Mouse (Mus musculus) kidney, postnatal 0 days (tissue): Measurements from ENCODE around the gene Sult1d1. TPM values are rescaled to one million over a fixed set of nuclear protein-coding genes. Genes with fewer than 3 reads are reported as not detected.

Experiments used
- ATAC-seq: fragments of 200-750 bp; cut with Nextera tagmentation; replicated peaks from 2 replicates; pipeline ENCODE4 v1.8.0; 2017; ENCODE audit warnings: low read depth, moderate number of reproducible peaks, moderate TSS enrichment, moderate library complexity; ENCODE audit not compliant: low FRiP score
- DNase-seq: peaks from one replicate; pipeline ENCODE4 v3.0.0-alpha.2; 2016; ENCODE audit warnings: low spot score
- H3K27ac ChIP-seq: fragments of 300-500 bp; sonication (generic); 2 replicates; pipeline ENCODE4 v1.5.1; 2014; ENCODE audit warnings: mild to moderate bottlenecking
- H3K27me3 ChIP-seq: fragments of 300-500 bp; sonication (generic); 2 replicates; pipeline ENCODE4 v1.6.1; 2014; ENCODE audit warnings: low read length, mixed read lengths; ENCODE audit not compliant: insufficient read depth
- H3K36me3 ChIP-seq: fragments of 300-500 bp; sonication (generic); 2 replicates; pipeline ENCODE4 v1.6.1; 2014; ENCODE audit warnings: low read length, mixed read lengths; ENCODE audit not compliant: insufficient read depth
- H3K4me1 ChIP-seq: fragments of 300-500 bp; sonication (generic); replicated peaks from 2 replicates; pipeline ENCODE4 v1.6.1; 2014; ENCODE audit warnings: antibody characterized with exemption, low read length, mixed read lengths; ENCODE audit not compliant: insufficient read depth
- H3K4me2 ChIP-seq: fragments of 300-500 bp; sonication (generic); 2 replicates; pipeline ENCODE4 v1.6.1; 2014; ENCODE audit warnings: mild to moderate bottlenecking, low read length, moderate library complexity, mixed read lengths
- H3K4me3 ChIP-seq: fragments of 300-500 bp; sonication (generic); replicated peaks from 2 replicates; pipeline ENCODE4 v1.5.1; 2014; ENCODE audit warnings: low read depth, low read length
- H3K9ac ChIP-seq: fragments of 300-500 bp; sonication (generic); 2 replicates; pipeline ENCODE4 v1.6.1; 2014; ENCODE audit warnings: low read depth, low read length
- H3K9me3 ChIP-seq: fragments of 300-500 bp; sonication (generic); replicated peaks from 2 replicates; pipeline ENCODE4 v1.6.1; 2016; ENCODE audit warnings: low read length, inconsistent platforms, mixed read lengths
- CTCF ChIP-seq: IDR thresholded peaks from 2 replicates; pipeline ENCODE4 v1.5.1; 2016; ENCODE audit warnings: antibody characterized with exemption, low read depth, mild to moderate bottlenecking, moderate library complexity
- WGBS: fragments of 180-500 bp; shearing (Covaris S2); extraction: QIAGEN DNeasy Blood & Tissue Kit; methylation state at CpG from one replicate; pipeline ENCODE4 v1.1.7; 2014; 5-methylcytosine and 5-hydroxymethylcytosine counted together
- polyA plus RNA-seq: library from polyadenylated mRNA; unstranded; fragments of >200 nt; fragmentation: Nextera tagmentation; extraction: Ambion mirVana; gene quantifications from 2 replicates; pipeline ENCODE4 v1.2.1, GENCODE M21; 2015

The Sult1d1 gene
- 192 and 215 TPM in 2 replicates for polyA plus RNA-seq

DNA sequence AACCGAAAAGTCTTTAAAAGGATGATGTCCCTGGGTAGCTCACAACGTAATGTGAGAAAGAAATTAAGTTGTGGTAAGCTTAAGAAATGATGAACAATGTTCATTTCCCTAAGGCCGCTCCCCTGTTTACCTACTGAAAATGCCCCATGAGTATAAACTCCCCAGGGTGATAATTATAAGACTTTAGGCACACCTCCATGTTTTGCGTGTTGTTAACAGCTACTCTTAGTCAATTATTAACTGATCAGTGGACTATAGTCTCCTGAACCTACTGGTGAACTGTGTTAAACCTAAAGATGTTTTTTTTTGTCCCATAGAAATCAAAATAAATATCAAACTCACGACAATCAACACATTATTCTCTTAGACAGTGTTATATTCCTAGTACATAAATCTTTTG, at the start of gene Sult1d1:
Gene Sult1d1 (minus strand): TSS at position 183 of the 400 bp plus-strand sequence.
- ATAC-seq (peak; percentile 79), DNase-seq (peak; percentile 24)
- H3K4me3 ChIP-seq, result no peak within 1 kb of the TSS
- H3K4me2 ChIP-seq, result no peak within 1 kb of the TSS
- WGBS, result 66% methylated on average over 5 of the region's 5 CpGs
- H3K27me3 ChIP-seq, result no peaks in the 10 kb centered on the region
- no peaks in the 10 kb centered on the region for H3K9me3 ChIP-seq
- H3K27ac ChIP-seq, result no peak within 1 kb of the TSS
- no peak for TF ChIP-seq CTCF
- H3K36me3 ChIP-seq, result no peaks in the 10 kb centered on the region
- H3K9ac ChIP-seq, result no peak within 1 kb of the TSS
- no peaks in the 10 kb centered on the region for H3K4me1 ChIP-seq

DNA sequence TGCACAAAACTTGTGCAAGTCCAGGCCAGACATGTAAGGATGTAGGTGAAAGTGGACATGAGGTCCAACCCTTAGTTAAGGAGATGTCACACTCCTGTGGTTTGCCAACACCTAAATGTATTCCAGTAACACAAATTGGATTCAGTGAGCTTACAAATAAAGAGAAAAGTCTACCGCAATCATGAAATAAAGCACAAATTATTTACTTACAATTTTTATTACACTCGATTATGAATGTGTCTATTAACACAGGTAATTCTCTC, 46.2 kb upstream of the Sult1d1 start:
- Histone ChIP-seq H3K9me3 (no peaks in the 10 kb centered on the region), H3K4me2 (no peak overlapping the region), H3K27ac (no peak overlapping the region), H3K4me3 (no peak overlapping the region), H3K9ac (no peak overlapping the region), H3K4me1 (no peaks in the 10 kb centered on the region), H3K27me3 (no peaks in the 10 kb centered on the region), H3K36me3 (no peaks in the 10 kb centered on the region)
- 82% methylated on average over 2 of the region's 2 CpGs for WGBS
- ATAC-seq, result peak; percentile 89
- TF ChIP-seq CTCF, result no peak
- DNase-seq, result no peak

DNA sequence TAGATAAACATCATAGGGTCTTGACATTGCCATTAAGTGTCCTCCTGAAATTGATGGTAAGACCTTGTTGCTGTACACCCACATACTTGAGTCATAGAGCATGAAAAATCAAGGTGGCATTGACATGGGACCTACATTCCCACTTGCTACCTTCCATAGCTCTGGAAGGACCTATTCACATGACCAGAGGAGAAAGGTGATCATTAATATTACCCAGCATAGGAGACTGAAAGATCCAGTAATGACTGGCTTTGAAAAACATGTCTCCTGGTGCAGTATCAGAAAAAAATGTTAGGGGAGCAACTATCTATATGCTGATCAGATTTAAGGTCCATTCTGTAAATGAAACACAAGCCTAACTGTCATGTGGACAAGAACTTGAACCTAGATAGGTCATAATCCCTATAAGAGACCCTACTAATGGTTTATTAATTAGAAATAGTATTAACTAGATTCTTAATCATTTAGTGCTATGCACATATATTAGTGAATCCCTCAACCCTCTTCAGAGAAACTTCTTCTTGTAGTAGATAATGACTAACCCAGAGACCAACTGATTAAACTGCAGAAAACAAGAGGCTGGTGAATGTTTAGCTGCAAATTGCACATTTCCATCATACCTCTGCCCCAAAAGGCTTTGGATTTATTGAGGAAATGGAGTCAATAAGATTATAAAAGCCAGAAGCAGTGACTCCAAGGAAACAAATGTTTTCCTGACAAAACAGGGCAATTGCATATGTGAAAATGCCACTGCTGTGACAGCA, 45.7 kb upstream of the Sult1d1 start:
- no peak overlapping the region for H3K9ac ChIP-seq
- ATAC-seq, result peak; percentile 84
- no peaks in the 10 kb centered on the region for H3K4me1 ChIP-seq
- H3K9me3 ChIP-seq, result no peaks in the 10 kb centered on the region
- DNase-seq, result peak; percentile 27
- TF ChIP-seq CTCF, result no peak
- no peaks in the 10 kb centered on the region for H3K27me3 ChIP-seq
- H3K4me3 ChIP-seq, result no peak overlapping the region
- peak overlapping the region; percentile 62; the same call in 1 of the 2 replicates for H3K27ac ChIP-seq
- H3K36me3 ChIP-seq, result no peaks in the 10 kb centered on the region
- H3K4me2 ChIP-seq, result no peak overlapping the region

DNA sequence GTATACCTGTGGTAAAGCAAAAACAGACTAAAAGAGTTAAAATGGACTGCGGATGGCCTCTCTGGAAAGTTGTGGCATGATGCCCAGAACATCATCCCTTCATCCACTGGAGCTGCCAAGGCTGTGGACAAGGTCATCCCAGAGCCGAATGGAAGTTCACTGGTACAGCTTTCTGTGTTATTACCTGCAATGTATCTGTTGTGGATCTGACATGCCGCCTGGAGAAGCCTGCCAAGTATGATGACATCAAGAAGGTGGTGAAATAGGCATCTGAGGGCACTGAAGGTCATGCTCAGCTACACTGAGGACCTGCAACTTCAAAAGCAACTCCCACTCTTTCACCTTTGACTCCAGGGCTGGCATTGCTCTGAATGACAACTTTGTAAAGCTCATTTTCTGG, 32.2 kb upstream of the Sult1d1 start:
- Histone ChIP-seq H3K4me1 (no peaks in the 10 kb centered on the region), H3K27me3 (no peaks in the 10 kb centered on the region), H3K9ac (no peak overlapping the region), H3K9me3 (no peaks in the 10 kb centered on the region), H3K4me3 (no peak overlapping the region), H3K4me2 (no peak overlapping the region), H3K27ac (no peak overlapping the region), H3K36me3 (no peaks in the 10 kb centered on the region)
- ATAC-seq (no peak), DNase-seq (no peak)
- WGBS, result 73% methylated on average over 3 of the region's 3 CpGs
- no peak for TF ChIP-seq CTCF

DNA sequence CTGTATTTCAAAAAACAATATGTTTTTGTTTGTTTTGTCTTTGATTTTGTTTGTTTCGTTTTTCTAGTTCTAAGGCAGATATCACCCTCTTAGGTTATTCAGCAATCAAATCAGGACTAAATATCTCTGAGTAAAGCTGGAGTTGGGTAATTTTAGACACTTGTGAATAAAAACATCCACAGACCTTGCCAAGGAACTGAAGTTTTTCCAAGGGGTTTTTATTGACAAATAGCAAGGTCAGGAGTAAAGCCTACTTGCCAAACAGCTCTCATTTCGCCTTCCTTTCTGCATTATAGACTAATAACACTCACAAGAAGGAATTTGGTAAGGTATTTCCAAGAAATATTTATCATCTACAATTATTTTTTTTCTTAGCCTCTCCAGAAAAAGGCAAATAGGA, 29.1 kb upstream of the Sult1d1 start:
- 67% methylated on average over 2 of the region's 2 CpGs for WGBS
- DNase-seq, result peak; percentile 24
- no peaks in the 10 kb centered on the region for H3K27me3 ChIP-seq
- H3K4me3 ChIP-seq, result no peak overlapping the region
- H3K4me2 ChIP-seq, result no peak overlapping the region
- H3K9me3 ChIP-seq, result no peaks in the 10 kb centered on the region
- no peak overlapping the region for H3K9ac ChIP-seq
- no peak overlapping the region for H3K27ac ChIP-seq
- TF ChIP-seq CTCF, result no peak
- ATAC-seq, result no peak
- H3K36me3 ChIP-seq, result no peaks in the 10 kb centered on the region
- no peaks in the 10 kb centered on the region for H3K4me1 ChIP-seq

DNA sequence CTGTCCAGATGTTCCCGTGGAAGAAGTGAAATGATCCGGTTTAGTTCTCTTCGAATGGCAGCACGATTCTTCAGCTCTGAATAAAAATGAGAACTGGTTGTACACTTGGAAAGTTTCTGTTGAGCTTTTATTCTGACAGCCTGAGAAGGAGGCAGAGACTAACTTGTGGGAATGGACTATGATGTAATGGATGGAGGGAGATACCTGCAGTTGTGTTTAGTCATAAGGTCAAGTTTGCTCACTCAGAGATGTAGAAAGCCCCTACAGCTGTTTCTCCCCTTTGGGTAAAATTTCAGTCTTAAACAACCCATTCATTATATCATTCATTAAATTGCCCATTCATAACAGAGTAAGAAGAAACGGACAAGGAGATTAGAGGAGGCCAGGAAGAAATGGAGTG, 22.7 kb upstream of the Sult1d1 start, which contains the start of gene Sult1e1:
Gene Sult1e1 (minus strand): TSS at position 101 of the 400 bp plus-strand sequence.
- DNase-seq, result no peak
- Histone ChIP-seq H3K9ac (no peak within 1 kb of the TSS), H3K4me3 (no peak within 1 kb of the TSS), H3K4me1 (no peaks in the 10 kb centered on the region), H3K9me3 (no peaks in the 10 kb centered on the region), H3K27me3 (no peaks in the 10 kb centered on the region), H3K4me2 (no peak within 1 kb of the TSS), H3K27ac (no peak within 1 kb of the TSS), H3K36me3 (no peaks in the 10 kb centered on the region)
- TF ChIP-seq CTCF, result no peak
- ATAC-seq, result no peak
- 78% methylated on average over 5 of the region's 5 CpGs for WGBS

DNA sequence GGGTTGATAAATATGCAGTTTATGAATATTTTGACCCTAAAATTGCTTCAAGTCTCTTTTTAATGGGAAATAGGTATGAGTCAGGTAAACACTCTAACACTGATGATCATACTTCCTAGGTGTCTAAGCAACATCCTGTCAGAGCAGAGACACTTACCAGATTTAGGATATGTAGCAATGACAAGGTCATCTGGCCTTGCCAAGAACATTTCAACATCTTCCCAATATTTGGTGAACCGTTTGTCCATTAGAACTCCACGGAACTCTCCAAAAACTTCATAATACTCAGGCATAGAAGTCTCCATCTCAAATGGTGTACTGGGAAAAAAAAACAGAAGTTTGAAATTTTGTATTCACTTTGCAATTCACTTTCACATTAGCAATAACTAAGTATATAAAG, 21.1 kb upstream of the Sult1d1 start:
- WGBS, result 84% methylated on average over 2 of the region's 2 CpGs

More for the DNA sequence above, 21.1 kb upstream of the Sult1d1 start:
- no peak overlapping the region for H3K4me3 ChIP-seq
- ATAC-seq, result no peak
- H3K9ac ChIP-seq, result no peak overlapping the region
- H3K9me3 ChIP-seq, result no peaks in the 10 kb centered on the region
- H3K27ac ChIP-seq, result no peak overlapping the region
- TF ChIP-seq CTCF, result no peak
- no peak overlapping the region for H3K4me2 ChIP-seq
- no peak for DNase-seq
- H3K27me3 ChIP-seq, result no peaks in the 10 kb centered on the region
- no peaks in the 10 kb centered on the region for H3K36me3 ChIP-seq
- no peaks in the 10 kb centered on the region for H3K4me1 ChIP-seq
